Mouse (Mus musculus) hindbrain, postnatal 0 days (tissue): Measurements from ENCODE around the gene Glt1d1. TPM values are rescaled to one million over a fixed set of nuclear protein-coding genes. Genes with fewer than 3 reads are reported as not detected.
A peak's percentile ranks its signal among the peaks of the same experiment; 100 is the strongest.

Experiments used
- ATAC-seq: fragments of 200-750 bp; cut with Nextera tagmentation; 2 replicates; pipeline ENCODE4 v1.8.0; 2017; ENCODE audit warnings: mild to moderate bottlenecking, moderate TSS enrichment, moderate library complexity
- DNase-seq: peaks from one replicate; pipeline ENCODE4 v3.0.0-alpha.2; 2015; ENCODE audit warnings: low spot score
- H3K27ac ChIP-seq: fragments of 300-500 bp; sonication (generic); 2 replicates; pipeline ENCODE4 v1.5.1; 2014; ENCODE audit warnings: mild to moderate bottlenecking
- H3K27me3 ChIP-seq: fragments of 300-500 bp; sonication (generic); 2 replicates; pipeline ENCODE4 v1.6.1; 2014; ENCODE audit warnings: low read length, mixed read lengths; ENCODE audit not compliant: insufficient read depth
- H3K36me3 ChIP-seq: fragments of 300-500 bp; sonication (generic); 2 replicates; pipeline ENCODE4 v1.6.1; 2014; ENCODE audit warnings: low read length, mixed read lengths; ENCODE audit not compliant: insufficient read depth
- H3K4me1 ChIP-seq: fragments of 300-500 bp; sonication (generic); 2 replicates; pipeline ENCODE4 v1.6.1; 2014; ENCODE audit warnings: antibody characterized with exemption, low read length, mixed read lengths; ENCODE audit not compliant: insufficient read depth
- H3K4me2 ChIP-seq: fragments of 300-500 bp; sonication (generic); 2 replicates; pipeline ENCODE4 v1.6.1; 2014; ENCODE audit warnings: low read depth, mild to moderate bottlenecking, low read length, moderate library complexity, mixed read lengths
- H3K4me3 ChIP-seq: fragments of 300-500 bp; sonication (generic); 2 replicates; pipeline ENCODE4 v1.5.1; 2014; ENCODE audit warnings: low read length
- H3K9ac ChIP-seq: fragments of 300-500 bp; sonication (generic); replicated peaks from 2 replicates; pipeline ENCODE4 v1.6.1; 2014; ENCODE audit warnings: mild to moderate bottlenecking, low read length, moderate library complexity, mixed read lengths
- H3K9me3 ChIP-seq: fragments of 300-500 bp; sonication (generic); 2 replicates; pipeline ENCODE4 v1.6.1; 2016; ENCODE audit warnings: low read length, mixed read lengths
- CTCF ChIP-seq: IDR thresholded peaks from 2 replicates; pipeline ENCODE4 v1.5.1; 2016; ENCODE audit warnings: antibody characterized with exemption, control low read depth, low read depth
- WGBS: fragments of 180-500 bp; shearing (Covaris S2); extraction: QIAGEN DNeasy Blood & Tissue Kit; methylation state at CpG from one replicate; pipeline ENCODE4 v1.1.7; 2014; 5-methylcytosine and 5-hydroxymethylcytosine counted together
- polyA plus RNA-seq: library from polyadenylated mRNA; unstranded; fragments of >200 nt; fragmentation: Nextera tagmentation; extraction: Ambion mirVana; gene quantifications from 2 replicates; pipeline ENCODE4 v1.2.1, GENCODE M21; 2015
- total RNA-seq: library from RNA; depleted of rRNA; stranded (reverse); fragments of >200 nt; gene quantifications from 2 replicates; pipeline ENCODE4 v1.2.3, GENCODE M21; 2014

Glt1d1 gene
- total and polyA plus RNA-seq, 2 experiments from 2014 or later: 2.9 to 8.9 TPM

- H3K27me3 ChIP-seq: no peaks in the 10 kb centered on the region
- H3K9me3 ChIP-seq: no peaks in the 10 kb centered on the region
- no peak for ATAC-seq
- no peaks in the 10 kb centered on the region; the same call in 1 of the 2 replicates for H3K4me1 ChIP-seq
- 88% methylated on average over 10 of the region's 10 CpGs for WGBS
- no peak for DNase-seq
- H3K4me2 ChIP-seq: no peak overlapping the region
- no peak overlapping the region for H3K9ac ChIP-seq
- peak; percentile 27 for TF ChIP-seq CTCF
- H3K36me3 ChIP-seq: no peaks in the 10 kb centered on the region
- H3K27ac ChIP-seq: no peak overlapping the region
- no peak overlapping the region for H3K4me3 ChIP-seq
Measured at GRCm38 (mm10) chr5:127691085-127691484, 59.0 kb downstream of the Glt1d1 start.

DNA sequence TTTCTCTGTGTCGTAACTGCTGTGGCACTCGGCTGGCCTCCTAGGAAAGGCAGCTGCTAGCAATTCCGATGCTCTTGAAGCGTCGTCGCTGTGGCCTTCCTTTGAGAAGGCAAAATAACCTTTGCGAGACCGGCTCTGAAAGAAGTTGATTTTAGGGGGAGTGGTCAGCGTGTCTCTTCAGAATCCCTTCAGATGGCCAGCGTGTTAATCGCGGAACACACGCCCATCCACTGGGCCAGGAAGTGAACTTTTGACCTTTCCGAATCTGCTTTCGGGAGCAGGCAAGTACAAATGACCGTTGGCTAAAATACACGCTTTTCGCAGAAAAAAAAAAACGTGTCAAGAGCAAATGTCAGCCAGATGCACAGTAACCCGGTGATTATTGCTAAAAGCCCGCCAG is 59.5 kb downstream of the Glt1d1 start:
- H3K4me3 ChIP-seq: no peak overlapping the region
- no peak overlapping the region for H3K4me2 ChIP-seq
- ATAC-seq (no peak), DNase-seq (no peak)
- H3K36me3 ChIP-seq: no peaks in the 10 kb centered on the region
- no peak overlapping the region for H3K9ac ChIP-seq
- no peak overlapping the region for H3K27ac ChIP-seq
- TF ChIP-seq CTCF: no peak
- no peaks in the 10 kb centered on the region for H3K27me3 ChIP-seq
- WGBS: 56% methylated on average over 21 of the region's 21 CpGs
- no peaks in the 10 kb centered on the region; the same call in 1 of the 2 replicates for H3K4me1 ChIP-seq
- no peaks in the 10 kb centered on the region for H3K9me3 ChIP-seq

GRCm38 (mm10) chr5:127695898-127696297 is 63.8 kb downstream of the Glt1d1 start:
- ATAC-seq: no peak
- Histone ChIP-seq H3K4me2 (no peak overlapping the region), H3K4me3 (no peak overlapping the region), H3K36me3 (no peaks in the 10 kb centered on the region), H3K4me1 (no peaks in the 10 kb centered on the region), H3K27me3 (no peaks in the 10 kb centered on the region), H3K27ac (no peak overlapping the region), H3K9ac (no peak overlapping the region), H3K9me3 (no peaks in the 10 kb centered on the region)
- DNase-seq: no peak
- no peak for TF ChIP-seq CTCF
- WGBS: 83% methylated on average over 4 of the region's 4 CpGs

GRCm38 (mm10) chr5:127696602-127697001 is 64.5 kb downstream of the Glt1d1 start:
- DNase-seq: no peak
- ATAC-seq: no peak
- Histone ChIP-seq H3K9me3 (no peaks in the 10 kb centered on the region), H3K27ac (no peak overlapping the region), H3K4me1 (no peaks in the 10 kb centered on the region), H3K4me2 (no peak overlapping the region), H3K27me3 (no peaks in the 10 kb centered on the region), H3K4me3 (no peak overlapping the region), H3K9ac (no peak overlapping the region), H3K36me3 (no peaks in the 10 kb centered on the region)
- TF ChIP-seq CTCF: no peak
- WGBS: 90% methylated on average over 4 of the region's 4 CpGs

- Histone ChIP-seq H3K4me3 (no peak overlapping the region), H3K9ac (no peak overlapping the region), H3K4me1 (no peaks in the 10 kb centered on the region), H3K27me3 (no peaks in the 10 kb centered on the region), H3K9me3 (no peaks in the 10 kb centered on the region), H3K4me2 (no peak overlapping the region), H3K27ac (no peak overlapping the region), H3K36me3 (no peaks in the 10 kb centered on the region)
- TF ChIP-seq CTCF: peak; percentile 61
- 53% methylated on average over 2 of the region's 2 CpGs for WGBS
- ATAC-seq: no peak
- DNase-seq: peak; percentile 63
Measured at GRCm38 (mm10) chr5:127698525-127698924, 66.5 kb downstream of the Glt1d1 start.

DNA sequence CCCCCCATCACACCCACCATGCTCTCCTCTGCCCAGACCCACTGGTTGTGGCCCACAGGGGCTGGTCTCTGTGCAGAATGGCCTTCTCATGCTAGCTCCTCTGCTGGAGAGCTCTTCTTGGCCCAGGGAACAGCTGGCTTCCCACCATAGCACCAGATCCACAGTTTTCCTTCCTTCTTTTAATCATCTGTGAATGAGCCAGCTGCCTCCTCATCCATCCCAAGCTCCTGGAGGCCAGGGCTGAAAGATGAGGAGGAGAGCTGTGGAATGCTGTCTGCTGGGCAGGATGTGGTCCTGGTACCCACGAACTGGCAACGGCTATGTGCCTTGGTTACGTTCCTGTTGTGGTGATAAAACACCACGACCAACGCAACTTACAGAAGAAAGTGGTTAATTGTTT is 67.6 kb downstream of the Glt1d1 start:
- H3K9me3 ChIP-seq: no peaks in the 10 kb centered on the region
- DNase-seq (no peak), ATAC-seq (no peak)
- H3K9ac ChIP-seq: no peak overlapping the region
- H3K4me3 ChIP-seq: no peak overlapping the region
- no peaks in the 10 kb centered on the region for H3K4me1 ChIP-seq
- H3K4me2 ChIP-seq: no peak overlapping the region
- no peak overlapping the region for H3K27ac ChIP-seq
- H3K27me3 ChIP-seq: no peaks in the 10 kb centered on the region
- H3K36me3 ChIP-seq: no peaks in the 10 kb centered on the region
- WGBS: 93% methylated on average over 5 of the region's 5 CpGs
- TF ChIP-seq CTCF: no peak

DNA sequence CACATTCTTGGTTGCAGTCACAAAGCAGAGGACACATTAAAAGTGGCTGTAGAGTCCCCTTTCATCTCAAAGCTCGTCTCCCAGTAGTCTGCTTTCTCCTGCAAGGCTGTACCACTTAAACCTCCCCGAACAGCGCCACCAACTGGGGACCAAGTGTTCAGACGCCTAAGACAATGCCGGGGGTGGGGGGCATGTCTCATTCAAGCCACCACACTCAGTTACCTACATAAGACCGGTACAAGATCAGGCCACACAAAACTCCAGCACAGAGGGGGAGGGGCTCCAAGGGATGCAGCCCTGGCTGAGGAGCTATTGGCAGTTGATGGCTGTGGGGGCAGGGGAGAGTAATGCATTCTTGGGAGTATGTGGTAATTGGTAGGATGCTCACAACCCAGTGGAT is 68.1 kb downstream of the Glt1d1 start:
- ATAC-seq: no peak
- Histone ChIP-seq H3K27ac (no peak overlapping the region), H3K4me3 (no peak overlapping the region), H3K4me2 (no peak overlapping the region), H3K27me3 (no peaks in the 10 kb centered on the region), H3K9ac (no peak overlapping the region), H3K36me3 (no peaks in the 10 kb centered on the region), H3K9me3 (no peaks in the 10 kb centered on the region), H3K4me1 (no peaks in the 10 kb centered on the region)
- 81% methylated on average over 6 of the region's 6 CpGs for WGBS
- peak; percentile 31; the same call in 1 of the 2 replicates for TF ChIP-seq CTCF
- DNase-seq: no peak
